Mouse (Mus musculus): ENCODE measurements around the gene Mdm2. TPM values are rescaled to one million over a fixed set of nuclear protein-coding genes. Genes with fewer than 3 reads are reported as not detected.

Gene Mdm2
- polyA plus RNA-seq, 1 experiment from 2014 or later = 64.0 TPM

DNA sequence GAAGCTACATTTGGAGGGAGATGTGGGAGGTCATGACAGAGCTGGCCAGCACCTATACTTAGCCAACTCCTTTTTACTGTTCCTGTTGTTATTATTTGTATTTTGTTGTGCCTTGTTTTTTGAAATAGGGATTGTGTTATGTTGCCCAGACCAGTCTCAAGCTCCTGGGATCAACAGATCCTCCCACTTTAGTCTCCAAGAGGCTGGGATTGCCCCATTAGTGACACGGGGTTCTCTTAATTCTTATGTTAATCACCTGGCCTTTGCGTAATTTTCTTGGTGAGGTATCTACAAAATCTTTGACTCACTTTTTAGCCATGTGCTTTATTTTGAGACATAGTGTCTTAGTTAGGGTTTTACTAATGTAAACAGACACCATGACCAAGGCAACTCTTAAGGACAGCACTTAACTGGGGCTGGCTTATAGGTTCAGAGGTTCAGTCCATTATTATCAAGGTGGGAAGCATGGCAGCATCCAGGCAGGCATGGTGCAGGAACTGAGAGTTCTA is 62.5 kb downstream of the Mdm2 start:
- H3K27me3 ChIP-seq = no peaks in the 10 kb centered on the region
- no peak for TF ChIP-seq CTCF (IDR thresholded peaks at IDR 0.05)
- in situ Hi-C loops (cut with MboI; ENCODE audit: low pct_unique_long_range_greater_than_20kb) = no loop called here
- ATAC-seq = no peak
- CTCF ChIA-PET = no interaction called here
- POLR2A ChIA-PET = no interaction called here
- DNase-seq (ENCODE audit: low read depth, low spot score) = no peak

DNA sequence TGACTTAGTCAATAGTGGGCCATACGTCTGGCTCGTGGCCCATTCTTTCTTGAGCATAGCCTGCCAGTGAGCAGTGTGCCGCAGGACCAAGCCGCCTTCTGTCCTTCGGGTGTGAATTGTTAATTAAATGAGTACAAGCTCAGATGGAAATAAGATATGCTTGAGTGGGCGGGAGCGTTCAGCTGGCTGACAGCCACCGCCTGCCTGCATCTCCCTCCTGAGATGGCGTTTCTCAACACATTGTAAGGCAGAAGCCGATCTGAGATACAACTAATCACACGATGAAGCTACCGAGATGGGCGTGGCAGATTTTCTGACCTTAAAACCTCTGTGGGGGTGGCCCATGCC is 63.4 kb downstream of the Mdm2 start:
- ChIA-PET CTCF (no interaction called here), POLR2A (no interaction called here)
- ATAC-seq (no peak), DNase-seq (ENCODE audit: low read depth, low spot score) (no peak)
- no peak for TF ChIP-seq CTCF (IDR thresholded peaks at IDR 0.05)
- in situ Hi-C loops (cut with MboI; ENCODE audit: low pct_unique_long_range_greater_than_20kb) = no loop called here
- H3K27me3 ChIP-seq = peaks cover 4% of the 10 kb centered on the region

DNA sequence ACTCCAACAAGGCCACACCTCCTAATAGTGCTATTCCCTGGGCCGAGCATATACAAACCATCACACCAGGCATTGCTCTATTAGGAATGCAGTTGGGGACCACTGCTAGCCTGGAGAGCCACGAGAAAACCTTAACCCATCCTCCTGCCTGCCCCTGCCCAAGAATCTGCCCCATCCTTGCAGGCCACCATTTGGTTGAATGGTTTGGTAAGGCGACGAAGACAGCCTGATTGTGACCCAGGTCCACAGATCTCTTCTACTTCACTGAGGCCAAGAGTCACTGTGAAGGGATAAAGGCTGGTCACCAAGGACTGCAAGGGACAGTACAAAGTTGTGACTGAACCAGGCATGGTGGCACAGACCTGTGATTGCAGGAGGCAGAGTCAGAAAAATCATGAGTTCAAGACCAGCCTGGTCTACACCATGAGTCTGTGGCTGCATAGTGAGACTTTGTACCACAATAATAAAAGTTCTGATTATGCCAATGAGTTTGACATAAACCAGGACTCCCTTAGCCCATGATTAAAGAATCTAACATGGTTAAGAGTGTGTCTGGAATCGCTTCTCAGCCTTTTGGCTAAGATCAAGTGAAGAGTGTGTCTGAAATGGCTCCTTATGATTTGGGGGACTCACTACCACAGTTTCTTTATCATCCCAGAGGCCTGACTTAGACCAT is 63.9 kb downstream of the Mdm2 start:
- peaks cover 4% of the 10 kb centered on the region for H3K27me3 ChIP-seq
- in situ Hi-C loops (cut with MboI; ENCODE audit: low pct_unique_long_range_greater_than_20kb) = no loop called here
- ATAC-seq (no peak), DNase-seq (ENCODE audit: low read depth, low spot score) (no peak)
- no peak for TF ChIP-seq CTCF (IDR thresholded peaks at IDR 0.05)
- ChIA-PET CTCF (no interaction called here), POLR2A (no interaction called here)

DNA sequence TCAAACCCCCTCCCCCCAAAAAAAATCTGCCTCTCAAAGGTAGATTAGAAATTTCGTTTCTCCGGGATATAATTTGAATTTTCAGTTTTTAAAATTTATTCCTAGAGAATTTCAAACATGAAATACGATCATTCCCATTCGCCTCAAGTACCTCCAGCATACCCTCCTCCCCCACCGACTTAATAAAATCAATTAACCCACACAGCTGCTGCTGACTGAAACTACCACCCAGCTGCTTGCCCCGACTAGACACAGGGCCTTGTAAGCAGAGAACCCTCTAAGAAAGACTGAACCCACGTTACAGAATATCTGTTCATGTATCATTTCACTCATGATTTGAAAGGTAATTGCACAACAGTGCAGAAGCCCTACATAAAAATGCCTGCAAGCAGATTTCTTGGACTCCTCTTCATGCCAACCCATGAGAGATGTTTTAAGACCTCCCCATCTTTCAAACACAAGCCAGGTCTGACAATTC is 65.0 kb downstream of the Mdm2 start:
- no peak for ATAC-seq
- DNase-seq (ENCODE audit: low read depth, low spot score) = no peak
- CTCF ChIA-PET = no interaction called here
- in situ Hi-C loops (cut with MboI; ENCODE audit: low pct_unique_long_range_greater_than_20kb) = no loop called here
- POLR2A ChIA-PET = no interaction called here
- no peak for TF ChIP-seq CTCF (IDR thresholded peaks at IDR 0.05)
- H3K27me3 ChIP-seq = peaks cover 4% of the 10 kb centered on the region

DNA sequence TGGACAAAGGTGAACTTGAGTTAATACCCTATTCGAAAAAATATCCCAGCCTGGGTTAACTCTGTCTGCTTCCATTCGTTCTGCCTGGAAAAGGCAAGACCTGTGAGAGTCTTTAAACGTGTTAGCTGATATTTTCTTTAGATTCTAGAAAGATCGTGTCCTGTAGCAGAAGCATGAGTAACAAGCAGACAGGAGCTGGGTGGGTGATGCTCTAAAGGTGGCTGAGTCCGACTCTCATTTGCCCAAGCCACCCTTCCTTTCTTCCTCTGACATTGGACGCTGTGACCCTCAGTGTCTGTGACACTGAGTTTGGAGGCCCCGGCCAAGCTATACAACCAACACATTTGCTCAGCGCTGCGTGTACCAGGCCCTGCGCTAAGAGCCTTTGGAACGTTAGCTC is 65.7 kb downstream of the Mdm2 start:
- DNase-seq (ENCODE audit: low read depth, low spot score) = no peak
- no peak for ATAC-seq
- ChIA-PET CTCF (no interaction called here), POLR2A (no interaction called here)
- in situ Hi-C loops (cut with MboI; ENCODE audit: low pct_unique_long_range_greater_than_20kb) = no loop called here
- TF ChIP-seq CTCF (IDR thresholded peaks at IDR 0.05) = no peak
- peaks cover 4% of the 10 kb centered on the region for H3K27me3 ChIP-seq

DNA sequence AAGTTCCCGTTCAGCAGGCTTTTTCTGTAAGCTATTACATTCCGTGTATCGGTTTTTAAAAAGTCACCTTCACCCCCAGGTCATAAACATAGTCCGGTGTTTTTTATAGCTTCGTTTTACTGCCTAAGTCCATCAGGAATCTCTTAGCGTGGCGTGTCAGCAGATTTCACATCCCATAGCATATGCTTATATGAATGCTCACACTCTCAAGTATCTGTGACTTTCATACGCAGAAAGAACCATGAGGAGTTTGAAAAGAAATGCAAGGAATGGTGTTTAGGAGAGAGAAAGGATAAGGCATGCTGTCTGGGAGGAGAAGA is 66.2 kb downstream of the Mdm2 start:
- peaks cover 4% of the 10 kb centered on the region for H3K27me3 ChIP-seq
- ATAC-seq (no peak), DNase-seq (ENCODE audit: low read depth, low spot score) (no peak)
- ChIA-PET CTCF (no interaction called here), POLR2A (no interaction called here)
- in situ Hi-C loops (cut with MboI; ENCODE audit: low pct_unique_long_range_greater_than_20kb) = no loop called here
- TF ChIP-seq CTCF (IDR thresholded peaks at IDR 0.05) = no peak

DNA sequence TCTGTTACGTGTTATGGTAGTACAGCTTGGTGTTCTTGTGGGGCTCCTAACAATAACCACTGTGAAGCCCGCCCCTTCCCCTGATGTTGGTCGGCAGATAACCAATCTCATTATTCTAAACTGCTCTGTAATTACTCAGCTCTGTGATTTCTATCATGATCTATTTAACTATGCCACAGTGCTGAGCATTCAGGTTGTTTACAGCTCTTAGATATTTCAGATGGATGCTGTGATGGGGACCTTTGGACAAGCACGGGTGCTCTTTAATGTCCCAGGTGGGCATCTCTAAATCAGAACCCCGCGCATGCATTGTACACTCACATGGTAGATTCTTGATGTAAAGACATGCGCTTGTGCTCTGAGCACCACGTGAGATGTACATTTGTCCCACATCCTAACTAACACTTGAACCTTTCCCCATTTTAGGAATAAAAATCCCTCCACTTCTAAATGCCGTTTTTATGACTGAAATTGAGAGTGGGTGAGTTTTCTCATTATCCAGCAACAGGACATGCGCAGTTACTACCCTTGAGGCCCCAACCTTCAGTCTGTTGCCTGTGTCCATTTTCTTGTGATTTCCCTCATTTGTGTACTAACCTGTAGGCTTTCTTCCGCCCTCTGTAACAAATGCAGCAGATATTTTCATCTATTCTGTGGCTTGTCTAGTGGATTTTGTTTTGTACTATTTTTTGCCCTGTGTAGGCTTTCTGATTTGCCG is 66.7 kb downstream of the Mdm2 start:
- DNase-seq (ENCODE audit: low read depth, low spot score) (no peak), ATAC-seq (no peak)
- TF ChIP-seq CTCF (IDR thresholded peaks at IDR 0.05) = no peak
- CTCF ChIA-PET = no interaction called here
- peaks cover 4% of the 10 kb centered on the region for H3K27me3 ChIP-seq
- POLR2A ChIA-PET = no interaction called here
- in situ Hi-C loops (cut with MboI; ENCODE audit: low pct_unique_long_range_greater_than_20kb) = no loop called here

DNA sequence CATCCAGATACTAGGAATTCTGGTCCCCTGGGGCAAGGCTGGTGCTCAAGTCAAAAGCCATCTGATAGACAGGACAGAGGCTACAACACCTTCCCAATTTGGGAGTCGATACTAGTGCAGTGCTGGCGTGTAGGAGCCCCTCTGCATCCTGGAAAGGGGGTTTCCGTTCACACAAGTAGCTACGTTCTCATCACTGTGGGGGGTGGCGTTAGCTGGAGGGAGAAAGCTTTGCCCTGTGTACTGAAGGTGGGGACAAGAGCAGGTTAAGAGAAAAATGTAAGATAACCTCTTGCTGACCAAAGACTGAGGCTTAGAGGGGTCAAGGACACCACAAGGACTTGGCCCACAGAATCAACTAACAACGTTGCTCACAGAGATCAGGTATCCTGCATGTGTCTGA is 67.3 kb downstream of the Mdm2 start:
- POLR2A ChIA-PET = no interaction called here
- H3K27me3 ChIP-seq = peaks cover 4% of the 10 kb centered on the region
- in situ Hi-C loops (cut with MboI; ENCODE audit: low pct_unique_long_range_greater_than_20kb) = no loop called here
- no peak for TF ChIP-seq CTCF (IDR thresholded peaks at IDR 0.05)
- no peak for DNase-seq (ENCODE audit: low read depth, low spot score)
- CTCF ChIA-PET = interaction anchor here (0.7 kb wide), 1 partner anchor 399 kb away, joined by 3 read pairs; no protein-coding TSS in a partner anchor
- no peak for ATAC-seq

DNA sequence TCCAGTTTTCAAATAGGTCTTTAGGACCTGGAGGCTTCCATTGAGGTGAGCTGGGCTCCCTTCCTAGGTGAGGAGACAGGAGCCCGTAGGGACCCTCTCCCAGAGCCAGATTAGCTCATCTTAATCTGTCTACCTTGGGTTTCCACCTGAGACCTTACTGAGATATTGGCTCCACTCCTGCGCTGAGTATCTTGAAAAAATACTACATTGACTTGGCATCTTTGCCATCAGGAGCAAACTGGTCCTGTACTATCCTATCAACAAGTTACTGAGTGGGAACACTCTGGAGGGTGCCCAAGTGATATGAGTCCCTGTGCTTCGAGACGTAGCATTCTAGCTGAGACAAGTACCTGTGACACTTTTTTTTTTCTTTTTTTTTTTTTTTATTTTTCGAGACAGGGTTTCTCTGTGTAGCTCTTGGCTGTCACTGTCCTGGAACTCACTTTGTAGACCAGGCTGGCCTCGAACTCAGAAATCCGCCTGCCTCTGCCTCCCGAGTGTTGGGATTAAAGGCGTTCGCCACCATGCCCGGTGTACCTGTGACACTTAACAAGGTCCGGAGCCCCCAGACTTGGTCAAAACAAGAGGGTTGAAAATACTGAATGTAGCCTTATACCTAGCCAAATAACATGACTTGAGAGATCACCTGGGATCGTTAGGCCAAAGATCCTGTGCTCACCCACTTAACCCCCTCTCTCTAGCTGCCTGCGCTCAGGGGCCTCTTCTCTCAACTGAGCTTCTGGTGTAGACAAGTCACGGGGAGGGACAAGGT is 67.9 kb downstream of the Mdm2 start:
- POLR2A ChIA-PET = no interaction called here
- no peak for TF ChIP-seq CTCF (IDR thresholded peaks at IDR 0.05)
- peaks cover 4% of the 10 kb centered on the region for H3K27me3 ChIP-seq
- DNase-seq (ENCODE audit: low read depth, low spot score) = no peak
- no peak for ATAC-seq
- CTCF ChIA-PET = interaction anchor here (0.7 kb wide), 1 partner anchor 398 kb away, joined by 3 read pairs; no protein-coding TSS in a partner anchor
- in situ Hi-C loops (cut with MboI; ENCODE audit: low pct_unique_long_range_greater_than_20kb) = no loop called here

DNA sequence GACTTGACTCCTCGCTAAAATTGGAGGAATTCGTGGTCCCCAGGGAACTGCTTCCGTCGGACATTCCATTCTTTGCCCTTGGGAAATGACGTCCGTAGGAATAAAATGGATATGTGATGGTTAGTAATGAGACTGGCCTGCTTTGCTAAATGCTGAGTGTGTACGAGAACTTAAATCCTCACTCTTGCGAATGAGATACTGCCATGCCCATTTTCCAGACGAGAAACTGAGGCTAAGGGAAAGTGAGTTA is 68.4 kb downstream of the Mdm2 start:
- TF ChIP-seq CTCF (IDR thresholded peaks at IDR 0.05) = no peak
- ChIA-PET POLR2A (no interaction called here), CTCF (no interaction called here)
- in situ Hi-C loops (cut with MboI; ENCODE audit: low pct_unique_long_range_greater_than_20kb) = no loop called here
- no peak for ATAC-seq
- H3K27me3 ChIP-seq = peaks cover 4% of the 10 kb centered on the region
- no peak for DNase-seq (ENCODE audit: low read depth, low spot score)

DNA sequence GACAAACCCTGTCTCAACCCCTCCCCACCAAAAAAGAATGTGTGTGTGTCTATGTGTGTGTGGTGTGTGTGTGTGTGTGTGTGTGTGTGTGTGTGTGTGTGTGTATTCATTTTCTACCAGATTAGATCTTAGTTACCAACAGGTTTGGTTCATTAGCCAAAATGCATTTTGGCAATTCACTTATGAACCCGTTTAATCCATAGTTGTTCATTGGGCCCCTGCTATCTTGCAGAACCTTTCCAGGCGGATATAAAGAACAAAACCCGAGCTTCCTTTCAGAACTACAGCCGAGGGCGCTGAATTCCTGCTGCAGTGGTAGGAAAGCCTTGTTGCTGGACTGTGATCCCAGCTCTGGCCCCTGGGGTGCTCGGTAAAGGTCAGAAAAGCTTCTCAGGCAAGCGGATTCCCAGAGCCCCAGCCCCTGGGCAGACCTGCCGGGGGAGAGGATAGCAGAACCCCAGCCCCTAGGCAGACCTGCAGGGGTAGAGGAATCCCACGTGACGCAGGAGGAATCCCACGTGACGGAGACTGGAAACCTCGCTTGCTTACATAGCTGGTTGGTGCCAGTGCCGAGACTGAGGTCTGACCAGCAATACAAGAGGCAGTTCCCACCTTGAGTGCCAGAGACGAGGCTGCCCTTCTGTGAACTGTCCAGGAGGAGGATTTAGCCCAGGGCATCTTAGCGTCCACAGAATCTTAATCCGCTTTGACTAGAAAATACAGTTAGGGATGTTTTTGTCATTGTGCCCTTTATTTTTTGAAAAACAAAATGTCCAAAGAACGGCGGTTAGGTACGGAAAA is 69.0 kb downstream of the Mdm2 start:
- ATAC-seq (no peak), DNase-seq (ENCODE audit: low read depth, low spot score) (no peak)
- no peak for TF ChIP-seq CTCF (IDR thresholded peaks at IDR 0.05)
- H3K27me3 ChIP-seq = peaks cover 4% of the 10 kb centered on the region
- POLR2A ChIA-PET = no interaction called here
- CTCF ChIA-PET = no interaction called here
- in situ Hi-C loops (cut with MboI; ENCODE audit: low pct_unique_long_range_greater_than_20kb) = no loop called here
